9 mouse cellular contexts compared by ENCODE assay signal in genomic region chr7:44304463-44304774, GRCm38 (mm10). TPM values are rescaled to one million over a fixed set of nuclear protein-coding genes. Genes with fewer than 3 reads are reported as not detected.
DNase-seq lines count a peak whose midpoint lies in the region; ATAC-seq and TF ChIP-seq lines count a peak whose summit lies in the region.
"Had no signal": no experiment of that assay in that cellular context is flagged by ENCODE, and none has a peak within 500 bp of the region (broad histone marks: within the 10 kb centered on the region; RNA-seq: fewer than 3 reads in every experiment).

No protein-coding gene starts in this region.

- H3K9ac ChIP-seq in intestine, embryonic 16.5 days (ENCODE audit: low read depth, low read length), result peak overlapping the region; percentile 76
- peak overlapping the region; percentile 86 for H3K9ac ChIP-seq in neural tube, embryonic 12.5 days

- peak overlapping the region; percentile 96 for H3K27ac ChIP-seq in layer of hippocampus, adult 2 months
- H3K27ac ChIP-seq in embryonic facial prominence, embryonic 10.5 days (replicated peaks), result peak overlapping the region; percentile 96
- H3K27ac ChIP-seq in intestine, embryonic 16.5 days (ENCODE audit: low read length), result peak overlapping the region; percentile 82
- H3K27ac ChIP-seq in neural tube, embryonic 12.5 days, result peak overlapping the region; percentile 85

- no peak for DNase-seq in layer of hippocampus, adult 2 months (ENCODE audit: low spot score in 2 of 2)
- DNase-seq in layer of hippocampus, adult 18-20 months (ENCODE audit: low spot score in 2 of 2), result no peak
- no peak for DNase-seq in embryonic facial prominence, embryonic 10.5 days (ENCODE audit: low spot score)
- DNase-seq in frontal cortex, postnatal 14 days (ENCODE audit: low spot score in 2 of 2), result no peak
- no peak for DNase-seq in spleen, postnatal 10 days (ENCODE audit: low spot score in 2 of 2)
- no peak for DNase-seq in thymus, postnatal 14 days

- peaks cover 32% of the 10 kb centered on the region for H3K27me3 ChIP-seq in embryonic facial prominence, embryonic 10.5 days (replicated peaks; ENCODE audit: low read depth, poor library complexity, severe bottlenecking)
- peaks cover 3% of the 10 kb centered on the region; the same call in 1 of the 2 replicates for H3K27me3 ChIP-seq in intestine, embryonic 16.5 days (replicated peaks; ENCODE audit: control insufficient read depth, insufficient read depth, low read length)
- H3K27me3 ChIP-seq in neural tube, embryonic 12.5 days (replicated peaks), result peaks cover 6% of the 10 kb centered on the region; the same call in 1 of the 2 replicates

- peak overlapping the region; percentile 85 for H3K4me3 ChIP-seq in layer of hippocampus, adult 2 months
- H3K4me3 ChIP-seq in embryonic facial prominence, embryonic 10.5 days, result peak overlapping the region; percentile 78
- H3K4me3 ChIP-seq in intestine, embryonic 16.5 days (ENCODE audit: low read length), result peak overlapping the region; percentile 64
- H3K4me3 ChIP-seq in neural tube, embryonic 12.5 days, result peak overlapping the region; percentile 56

- H3K36me3 ChIP-seq in embryonic facial prominence, embryonic 10.5 days (replicated peaks), result no peaks in the 10 kb centered on the region
- H3K36me3 ChIP-seq in intestine, embryonic 16.5 days (ENCODE audit: control insufficient read depth, insufficient read depth, low read length), result no peaks in the 10 kb centered on the region
- no peaks in the 10 kb centered on the region for H3K36me3 ChIP-seq in neural tube, embryonic 12.5 days

- under 1% methylated on average over 25 of the region's 25 CpGs for WGBS in embryonic facial prominence, embryonic 10.5 days
- under 1% methylated on average over 25 of the region's 25 CpGs for WGBS in intestine, embryonic 16.5 days
- under 1% methylated on average over 25 of the region's 25 CpGs for WGBS in neural tube, embryonic 12.5 days

- no peaks in the 10 kb centered on the region for H3K9me3 ChIP-seq in embryonic facial prominence, embryonic 10.5 days
- H3K9me3 ChIP-seq in intestine, embryonic 16.5 days (ENCODE audit: control insufficient read depth, low read length), result no peaks in the 10 kb centered on the region
- no peaks in the 10 kb centered on the region for H3K9me3 ChIP-seq in neural tube, embryonic 12.5 days

- ATAC-seq in intestine, embryonic 16.5 days, result peak; percentile 25
- peak; percentile 42 for ATAC-seq in neural tube, embryonic 12.5 days (ENCODE audit: low FRiP score, low read depth)

- H3K4me2 ChIP-seq in intestine, embryonic 16.5 days (ENCODE audit: low read depth, low read length), result peak overlapping the region; percentile 52
- peak overlapping the region; percentile 62 for H3K4me2 ChIP-seq in neural tube, embryonic 12.5 days (replicated peaks)

- TF ChIP-seq CTCF in layer of hippocampus, adult 2 months (conservative IDR thresholded peaks at IDR 0.05), result no peak

- H3K4me1 ChIP-seq in embryonic facial prominence, embryonic 10.5 days, result peaks cover 32% of the 10 kb centered on the region
- peaks cover 8% of the 10 kb centered on the region for H3K4me1 ChIP-seq in intestine, embryonic 16.5 days (ENCODE audit: control insufficient read depth, insufficient read depth, low read length)
- H3K4me1 ChIP-seq in neural tube, embryonic 12.5 days, result peaks cover 28% of the 10 kb centered on the region

RNA-seq across cellular contexts. Expression of gene Clec11a, which starts 2.3 kb away (rescaled TPM):
- total RNA-seq in layer of hippocampus, adult 2 months (2021), result 1 to 10 TPM; 3.0 to 3.5 TPM
- 1 to 10 TPM; 3.3 to 3.6 TPM for total RNA-seq in layer of hippocampus, adult 18-20 months (2021)
- polyA plus RNA-seq in embryonic facial prominence, embryonic 10.5 days (2016; fragmentation: Nextera tagmentation; extraction: Ambion mirVana), result 1.5 and 1.8 TPM in 2 replicates
- 6.7 and 7.1 TPM in 2 replicates for polyA plus RNA-seq in intestine, embryonic 16.5 days (2015; fragmentation: Nextera tagmentation; extraction: Ambion mirVana)
- polyA plus RNA-seq in neural tube, embryonic 12.5 days (2016; fragmentation: Nextera tagmentation; extraction: Ambion mirVana), result 2.1 and 2.2 TPM in 2 replicates

RNA-seq across cellular contexts. Expression of gene Shank1, which starts 5.6 kb away (rescaled TPM):
- 100 to 1,000 TPM; 647 to 698 TPM for total RNA-seq in layer of hippocampus, adult 2 months (2021)
- total RNA-seq in layer of hippocampus, adult 18-20 months (2021), result 100 to 1,000 TPM; 626 to 653 TPM
- 0.80 and 0.97 TPM in 2 replicates for polyA plus RNA-seq in embryonic facial prominence, embryonic 10.5 days (2016; fragmentation: Nextera tagmentation; extraction: Ambion mirVana)
- polyA plus RNA-seq in intestine, embryonic 16.5 days (2015; fragmentation: Nextera tagmentation; extraction: Ambion mirVana), result 1.2 and 1.5 TPM in 2 replicates
- 12.6 and 14.4 TPM in 2 replicates for polyA plus RNA-seq in neural tube, embryonic 12.5 days (2016; fragmentation: Nextera tagmentation; extraction: Ambion mirVana)

RNA-seq across cellular contexts. Expression of gene Gm15517, which starts 43.2 kb away (rescaled TPM):
- total RNA-seq in layer of hippocampus, adult 2 months (2021), result not detected
- not detected for total RNA-seq in layer of hippocampus, adult 18-20 months (2021)
- polyA plus RNA-seq in embryonic facial prominence, embryonic 10.5 days (2016; fragmentation: Nextera tagmentation; extraction: Ambion mirVana), result not detected in 2 replicates
- not detected in 2 replicates for polyA plus RNA-seq in intestine, embryonic 16.5 days (2015; fragmentation: Nextera tagmentation; extraction: Ambion mirVana)
- not detected in 2 replicates for polyA plus RNA-seq in neural tube, embryonic 12.5 days (2016; fragmentation: Nextera tagmentation; extraction: Ambion mirVana)
- total RNA-seq: neutrophil, adult 5-6 weeks had no signal

RNA-seq across cellular contexts. Expression of gene Acp4, which starts 47.2 kb away (rescaled TPM):
- total RNA-seq in layer of hippocampus, adult 2 months (2021), result not detected
- total RNA-seq in layer of hippocampus, adult 18-20 months (2021), result not detected
- 0.16 TPM in 1 of 2 replicates, not detected in the other for polyA plus RNA-seq in embryonic facial prominence, embryonic 10.5 days (2016; fragmentation: Nextera tagmentation; extraction: Ambion mirVana)
- polyA plus RNA-seq in intestine, embryonic 16.5 days (2015; fragmentation: Nextera tagmentation; extraction: Ambion mirVana), result not detected in 2 replicates
- polyA plus RNA-seq in neural tube, embryonic 12.5 days (2016; fragmentation: Nextera tagmentation; extraction: Ambion mirVana), result not detected in 2 replicates
- total RNA-seq: neutrophil, adult 5-6 weeks had no signal

RNA-seq across cellular contexts. Expression of gene 2410002F23Rik, which starts 57.9 kb away (rescaled TPM):
- total RNA-seq in layer of hippocampus, adult 2 months (2021), result 10 to 100 TPM; 87.8 to 90.3 TPM
- 10 to 100 TPM; 78.3 to 89.3 TPM for total RNA-seq in layer of hippocampus, adult 18-20 months (2021)
- 197 and 214 TPM in 2 replicates for polyA plus RNA-seq in embryonic facial prominence, embryonic 10.5 days (2016; fragmentation: Nextera tagmentation; extraction: Ambion mirVana)
- 101 and 114 TPM in 2 replicates for polyA plus RNA-seq in intestine, embryonic 16.5 days (2015; fragmentation: Nextera tagmentation; extraction: Ambion mirVana)
- 179 and 198 TPM in 2 replicates for polyA plus RNA-seq in neural tube, embryonic 12.5 days (2016; fragmentation: Nextera tagmentation; extraction: Ambion mirVana)
